Mouse (Mus musculus): Measurements from ENCODE around the gene Aldh2. TPM values are rescaled to one million over a fixed set of nuclear protein-coding genes. Genes with fewer than 3 reads are reported as not detected.

The Aldh2 gene
- total RNA-seq, 2 experiments from 2014 or later: 247 TPM

DNA sequence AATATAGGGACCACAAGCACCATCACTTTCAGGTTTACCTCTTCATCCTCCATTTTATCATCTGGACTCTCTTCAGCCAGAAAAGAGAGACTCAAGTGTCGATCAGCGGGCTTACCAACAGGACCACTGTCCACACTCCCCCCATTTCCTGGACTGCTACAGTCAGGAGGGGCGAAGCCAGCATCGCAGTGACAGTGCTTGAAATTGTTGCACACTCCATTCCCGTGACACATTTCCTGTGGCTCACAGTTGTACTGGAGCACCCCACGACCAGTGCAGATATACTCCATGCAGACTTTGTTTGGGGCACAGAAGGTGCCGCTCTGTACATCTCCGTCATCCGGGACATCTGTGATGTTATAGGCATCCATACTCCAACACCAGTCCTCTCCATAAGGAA, 74.6 kb downstream of the Aldh2 start:
- intact Hi-C loops (cut with DNase I): no loop called here
- DNase-seq (ENCODE audit: low spot score): no peak

Other genes starting within 250 kb of the Aldh2 start
- gene Trafd1, start 208.2 kb downstream of the Aldh2 start, total RNA-seq (2021): 10 to 100 TPM; 48.1 to 51.3 TPM
- 10 to 100 TPM; 19.9 TPM for gene Naa25, start 195.9 kb downstream of the Aldh2 start, total RNA-seq (2021)
- 10 to 100 TPM in 1 of 2 experiments, 1 to 10 TPM in 1; 8.2 to 10.1 TPM for gene Tmem116, start 141.9 kb downstream of the Aldh2 start, total RNA-seq (2021)
- gene Erp29, start 141.3 kb downstream of the Aldh2 start, total RNA-seq (2021): 10 to 100 TPM; 83.2 to 84.7 TPM
- not detected for gene Adam1b, start 90.4 kb downstream of the Aldh2 start, total RNA-seq (2021)
- 1 to 10 TPM; 1.8 to 2.4 TPM for gene Adam1a, start 48.3 kb downstream of the Aldh2 start, total RNA-seq (2021)
- not detected for gene Gm42878, start 48.3 kb downstream of the Aldh2 start, total RNA-seq (2021)
- gene Mapkapk5, start 47.9 kb downstream of the Aldh2 start, total RNA-seq (2021): 10 to 100 TPM; 70.2 to 77.1 TPM
- 10 to 100 TPM; 54.1 to 60.7 TPM for gene Acad12, start 25.1 kb upstream of the Aldh2 start, total RNA-seq (2021)
- 10 to 100 TPM; 18.6 to 21.7 TPM for gene Acad10, start 66.7 kb upstream of the Aldh2 start, total RNA-seq (2021)
- 10 to 100 TPM; 26.7 to 27.0 TPM for gene Brap, start 66.7 kb upstream of the Aldh2 start, total RNA-seq (2021)
- gene Atxn2, start 117.5 kb upstream of the Aldh2 start, total RNA-seq (2021): 100 to 1,000 TPM; 148 to 159 TPM
- 10 to 100 TPM; 20.3 to 27.3 TPM for gene Sh2b3, start 243.8 kb upstream of the Aldh2 start, total RNA-seq (2021)

Measured in heart, postnatal 25 days (tissue).